Mouse (Mus musculus) brain, embryonic 18.5 days (tissue): ENCODE measurements around the gene Rrp1.

Experiments
- DNase-seq: peaks from one replicate; pipeline ENCODE4 v3.0.0-alpha.2; 2012; ENCODE audit warnings: low read depth, low spot score

Rrp1 gene

DNA sequence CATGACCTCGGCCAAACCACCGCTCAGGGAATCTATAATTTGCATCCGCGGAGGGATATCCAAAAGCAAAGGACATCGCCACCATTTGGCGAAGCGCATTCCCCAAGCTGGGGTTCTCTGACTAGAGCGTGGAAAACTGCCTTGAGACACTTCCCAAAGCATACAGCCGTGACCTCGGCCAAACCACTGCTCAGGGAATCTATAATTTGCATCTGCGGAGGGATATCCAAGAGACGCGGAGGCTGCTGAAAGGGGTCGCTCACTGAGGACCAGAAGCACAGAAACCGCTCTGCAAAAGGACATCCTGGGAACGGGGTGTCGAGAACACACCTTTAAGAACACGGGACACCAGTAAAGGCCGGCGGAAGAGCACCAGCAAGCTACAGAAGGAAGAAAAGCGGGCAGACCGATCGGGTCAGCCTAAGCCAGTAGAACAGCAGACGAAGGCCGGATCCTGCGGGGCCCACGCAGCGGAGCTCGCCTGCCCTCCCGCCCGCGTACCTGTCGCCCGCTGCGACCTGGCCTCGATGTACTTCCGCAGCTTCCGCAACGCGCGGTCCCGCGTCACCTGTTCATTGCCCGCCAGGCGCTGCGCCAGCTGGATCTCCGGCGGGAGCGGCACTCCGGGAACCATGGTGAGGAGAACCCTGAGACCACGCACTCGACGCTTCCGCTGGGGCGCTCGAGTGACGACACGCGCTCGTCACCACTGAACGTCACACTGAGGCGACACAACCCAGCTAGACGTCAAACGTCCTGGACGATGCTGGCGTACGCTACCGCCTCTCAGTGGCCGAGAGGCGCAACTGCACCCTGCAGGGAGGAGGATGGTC, at the start of gene Rrp1:
Gene Rrp1, minus strand, starts transcription at position 725 of the 833 bp plus-strand sequence.
- DNase-seq, result peak; percentile 86

DNA sequence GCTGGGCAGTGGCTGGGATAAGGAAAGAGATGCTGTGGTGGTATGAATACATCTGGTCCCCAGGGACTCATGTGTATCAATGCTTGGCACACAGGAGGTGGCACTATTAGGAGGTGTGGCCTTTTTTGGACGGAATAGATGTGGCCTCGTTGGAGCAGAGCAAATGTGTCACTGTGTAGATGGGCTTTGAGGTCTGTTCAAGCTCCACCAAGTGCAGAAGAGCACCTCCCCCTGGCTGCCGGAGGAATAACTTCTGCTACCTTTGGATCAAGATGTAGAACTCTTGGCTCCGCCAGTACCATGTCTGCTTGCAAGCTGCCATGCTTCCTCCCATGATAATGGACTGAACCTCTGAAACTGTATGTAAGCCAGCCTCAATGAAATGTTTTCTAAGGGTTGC, 48.9 kb upstream of the Rrp1 start:
- DNase-seq, result no peak

- no peak for DNase-seq
Observed at GRCm38 (mm10) chr10:78460463-78460862, 47.6 kb upstream of the Rrp1 start.

DNA sequence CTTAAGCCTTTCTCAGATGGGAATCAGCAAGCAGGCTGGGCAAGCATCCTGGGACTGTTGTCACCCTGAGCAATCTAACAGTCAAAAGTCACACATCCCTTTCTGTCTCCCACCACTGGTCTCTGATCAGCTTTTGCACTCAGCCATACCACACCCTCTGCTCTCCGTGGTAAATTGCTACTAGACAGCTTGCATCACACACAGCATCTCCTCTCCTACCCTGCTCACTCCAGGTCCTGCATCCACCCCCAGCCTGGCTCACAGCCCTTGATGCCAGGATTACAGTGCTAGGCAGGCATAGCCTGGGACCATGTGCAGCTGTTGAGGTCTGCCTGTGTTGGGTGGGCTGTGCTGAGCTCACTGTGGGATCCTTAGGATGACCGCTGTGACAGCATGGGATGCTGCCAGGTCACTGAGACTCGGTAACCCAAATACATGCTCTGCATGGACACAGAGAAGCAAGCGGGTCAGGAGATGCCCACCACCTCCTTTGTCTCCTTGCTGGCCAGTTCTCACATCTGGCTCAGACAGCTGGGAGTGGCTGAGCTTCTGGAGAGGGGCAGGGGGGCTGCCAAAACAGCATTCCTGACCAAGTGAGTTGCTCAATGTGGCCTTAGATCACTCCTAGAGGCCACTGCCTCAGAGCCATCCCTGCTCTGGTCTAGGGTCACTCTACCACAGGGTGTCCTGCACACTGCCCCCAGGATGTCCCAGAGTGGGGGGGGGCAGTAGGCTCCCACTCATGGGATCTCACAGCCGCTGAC, 45.7 kb upstream of the Rrp1 start:
- no peak for DNase-seq

- no peak for DNase-seq
Observed at GRCm38 (mm10) chr10:78457495-78458347, 44.9 kb upstream of the Rrp1 start.

GRCm38 (mm10) chr10:78456696-78457095, 43.9 kb upstream of the Rrp1 start:
- no peak for DNase-seq

DNA sequence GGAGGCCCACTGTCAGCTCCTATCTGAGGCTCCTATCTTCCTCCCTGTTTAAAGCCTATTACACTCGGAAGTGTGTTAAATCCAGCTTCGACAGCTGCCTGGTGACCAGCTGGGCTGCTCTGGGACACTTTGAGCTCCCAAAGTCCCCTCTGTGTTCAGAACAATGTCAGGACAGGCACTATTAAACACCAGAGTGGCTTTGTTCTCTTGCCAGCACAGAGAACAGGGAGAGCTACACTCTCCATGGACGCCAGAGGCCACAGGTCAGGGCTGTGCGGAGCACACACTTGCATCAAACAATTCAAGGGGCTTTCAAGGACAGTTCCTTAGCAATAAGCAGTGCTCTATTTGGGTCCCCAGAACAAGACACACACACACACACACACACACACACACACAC, 39.8 kb upstream of the Rrp1 start:
- no peak for DNase-seq

- no peak for DNase-seq
Observed at GRCm38 (mm10) chr10:78450761-78451160, 37.9 kb upstream of the Rrp1 start.

- no peak for DNase-seq
Observed at GRCm38 (mm10) chr10:78447396-78447795, 34.6 kb upstream of the Rrp1 start.

DNA sequence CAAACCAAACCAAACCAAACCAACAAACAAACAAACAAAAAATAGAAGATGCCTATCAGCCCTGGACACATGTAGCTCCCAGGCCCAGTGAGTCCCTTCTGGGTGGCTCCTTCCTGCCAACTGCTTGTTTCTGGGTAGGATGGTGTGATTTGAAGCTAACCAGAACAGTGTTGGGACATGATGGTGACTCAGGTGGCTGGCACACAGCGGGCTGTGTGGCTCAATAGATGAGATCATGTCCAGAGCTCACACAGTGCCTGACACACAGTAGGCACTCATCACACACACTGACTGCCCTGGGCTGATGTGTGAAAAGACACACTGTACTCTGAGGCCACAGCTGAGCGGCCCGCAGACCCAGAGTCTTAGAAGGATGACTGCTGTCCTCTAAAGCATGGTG, 33.4 kb upstream of the Rrp1 start:
- DNase-seq, result no peak

GRCm38 (mm10) chr10:78442292-78442691, 29.4 kb upstream of the Rrp1 start:
- no peak for DNase-seq

GRCm38 (mm10) chr10:78441606-78442005, 28.8 kb upstream of the Rrp1 start:
- no peak for DNase-seq

DNA sequence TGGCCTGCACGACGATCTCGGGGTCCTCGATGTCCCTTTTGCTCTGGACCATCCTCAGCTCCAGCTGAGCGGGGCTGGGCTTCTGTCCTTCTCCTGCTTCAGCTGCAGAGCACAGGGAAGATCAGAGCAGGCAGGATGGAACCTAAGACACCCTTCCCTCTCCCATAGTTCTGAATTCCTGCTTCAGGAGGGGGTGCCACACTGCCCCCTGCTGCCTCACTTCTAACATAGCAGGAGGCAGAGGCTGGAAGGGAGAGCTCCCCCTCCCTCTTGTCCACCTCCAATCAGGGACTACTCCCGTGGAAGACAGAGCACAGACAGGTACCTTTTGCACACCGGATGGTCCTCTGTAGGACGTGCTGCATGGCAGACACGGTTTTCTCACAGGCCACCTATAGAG, 28.0 kb upstream of the Rrp1 start:
- DNase-seq, result no peak

DNA sequence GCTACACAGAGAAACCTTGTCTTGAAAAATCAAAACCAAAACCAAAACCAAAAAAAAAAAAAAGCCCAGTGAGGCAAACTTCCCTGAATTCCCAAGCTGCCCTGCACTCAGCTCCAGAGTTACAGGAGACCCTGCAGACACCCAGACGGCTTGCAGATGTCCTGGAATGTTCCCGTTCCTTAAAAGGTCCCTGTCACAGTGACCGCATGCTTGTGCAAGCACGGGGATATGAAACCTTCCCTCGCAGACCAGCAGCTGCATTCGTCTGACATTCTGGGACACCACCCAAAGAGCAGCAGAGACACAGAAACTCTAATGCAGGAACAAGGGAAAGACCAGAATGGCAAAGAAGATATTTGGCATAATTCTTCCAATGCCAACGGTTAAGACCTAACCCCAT, 27.1 kb upstream of the Rrp1 start:
- DNase-seq, result no peak

- DNase-seq, result no peak
Observed at GRCm38 (mm10) chr10:78439550-78439949, 26.7 kb upstream of the Rrp1 start.

GRCm38 (mm10) chr10:78438094-78438493, 25.3 kb upstream of the Rrp1 start:
- no peak for DNase-seq

DNA sequence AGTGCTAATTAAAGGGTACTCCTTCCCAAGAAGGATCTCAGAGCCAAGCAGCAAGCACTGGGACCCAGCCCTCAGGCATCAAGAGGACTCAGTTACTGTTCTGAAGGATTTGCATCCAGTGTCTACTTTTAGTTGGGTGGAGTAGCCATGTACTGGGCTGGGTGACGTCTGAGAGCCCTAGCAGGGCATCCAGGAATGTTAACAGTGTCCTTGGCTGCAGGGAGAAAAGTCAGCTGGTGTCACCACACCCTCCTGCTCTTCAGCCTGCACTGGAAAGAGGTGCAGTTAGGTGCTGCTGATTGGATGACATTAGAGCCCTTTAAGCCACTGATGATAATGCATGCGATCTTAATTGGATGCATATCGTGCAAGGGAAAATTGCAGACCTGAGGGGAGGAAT, 20.0 kb upstream of the Rrp1 start:
- no peak for DNase-seq

DNA sequence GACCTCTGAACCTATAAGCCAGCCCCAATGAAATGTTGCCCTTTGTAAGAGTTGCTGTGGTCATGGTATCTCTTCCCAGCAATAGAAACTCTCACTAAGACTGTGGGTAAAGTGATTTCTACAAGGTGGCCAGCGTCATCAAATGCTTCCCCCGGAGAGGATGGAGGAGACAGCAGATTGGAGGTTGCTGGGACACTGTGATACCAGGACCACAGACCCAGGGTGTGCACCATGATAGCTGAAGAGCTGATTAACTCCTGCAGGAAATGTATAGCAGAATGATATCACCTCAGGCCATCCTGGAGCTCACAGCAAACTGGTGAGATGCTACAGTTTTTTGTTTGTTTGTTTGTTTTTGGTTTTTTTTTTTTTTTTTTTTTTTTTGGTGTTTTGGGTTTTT, 16.9 kb upstream of the Rrp1 start:
- no peak for DNase-seq

DNA sequence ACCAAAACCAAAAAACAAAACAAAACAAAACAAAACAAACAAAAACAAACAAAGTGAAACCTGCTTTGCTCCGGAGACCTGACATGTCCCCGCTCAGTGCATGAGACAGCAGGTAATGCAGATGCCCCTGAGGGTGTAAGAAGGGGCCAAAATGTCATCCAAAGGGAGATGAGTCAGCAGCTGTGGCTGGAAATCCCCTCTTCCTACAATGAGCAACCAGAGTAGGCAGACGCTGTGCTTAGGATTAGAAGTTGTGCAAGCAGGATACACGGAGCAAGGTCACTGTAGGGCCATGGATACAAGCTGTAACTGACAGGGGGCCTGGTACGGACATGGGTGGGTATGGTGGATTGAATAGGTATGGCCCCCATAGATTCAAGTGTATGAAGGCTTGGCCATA, 16.3 kb upstream of the Rrp1 start:
- no peak for DNase-seq

DNA sequence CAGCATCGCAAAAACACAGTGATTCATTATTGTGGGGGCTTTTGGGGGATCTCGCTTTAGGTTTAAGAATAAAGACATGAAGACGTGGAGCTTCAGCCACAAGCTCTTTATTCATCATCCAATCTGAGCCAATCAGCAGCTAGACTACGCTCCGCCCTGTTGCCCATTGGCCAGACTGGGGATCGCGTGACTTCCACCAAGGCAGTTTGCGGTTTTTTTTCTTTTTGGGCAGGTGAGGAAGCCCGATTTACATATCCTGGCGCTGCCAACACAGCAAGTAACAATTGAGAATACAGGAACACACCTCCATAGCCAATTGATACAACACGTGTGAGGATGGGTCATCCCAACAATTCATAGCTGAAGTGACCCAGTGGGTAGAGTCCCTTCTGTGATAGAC, 15.2 kb upstream of the Rrp1 start:
- DNase-seq, result no peak

GRCm38 (mm10) chr10:78426117-78426735, 13.4 kb upstream of the Rrp1 start:
- no peak for DNase-seq
